Mouse (Mus musculus): ENCODE data around the gene Abcc2. TPM values are rescaled to one million over a fixed set of nuclear protein-coding genes. Genes with fewer than 3 reads are reported as not detected.

Gene Abcc2
- polyA plus RNA-seq, 1 experiment from 2014 or later, result not detected

- no peak overlapping the region for H3K27ac ChIP-seq (ENCODE audit: low read length)
- no peak overlapping the region for H3K4me3 ChIP-seq (replicated peaks; ENCODE audit: low read length)
- ATAC-seq, result no peak
- no peak overlapping the region for H3K4me2 ChIP-seq (ENCODE audit: low read length)
- no peak overlapping the region for H3K9ac ChIP-seq (replicated peaks; ENCODE audit: low read depth, low read length)
- H3K36me3 ChIP-seq (ENCODE audit: control insufficient read depth, insufficient read depth), result no peaks in the 10 kb centered on the region
- no peaks in the 10 kb centered on the region for H3K9me3 ChIP-seq (ENCODE audit: control insufficient read depth, low read length)
- WGBS, result 63% methylated on average over 6 of the region's 6 CpGs
- no peaks in the 10 kb centered on the region for H3K27me3 ChIP-seq (replicated peaks; ENCODE audit: control insufficient read depth, insufficient read depth, low read length)
- H3K4me1 ChIP-seq (replicated peaks; ENCODE audit: control insufficient read depth, insufficient read depth, low read length), result no peaks in the 10 kb centered on the region
Observed at GRCm38 (mm10) chr19:43772311-43772710, 9.7 kb upstream of the Abcc2 start.

DNA sequence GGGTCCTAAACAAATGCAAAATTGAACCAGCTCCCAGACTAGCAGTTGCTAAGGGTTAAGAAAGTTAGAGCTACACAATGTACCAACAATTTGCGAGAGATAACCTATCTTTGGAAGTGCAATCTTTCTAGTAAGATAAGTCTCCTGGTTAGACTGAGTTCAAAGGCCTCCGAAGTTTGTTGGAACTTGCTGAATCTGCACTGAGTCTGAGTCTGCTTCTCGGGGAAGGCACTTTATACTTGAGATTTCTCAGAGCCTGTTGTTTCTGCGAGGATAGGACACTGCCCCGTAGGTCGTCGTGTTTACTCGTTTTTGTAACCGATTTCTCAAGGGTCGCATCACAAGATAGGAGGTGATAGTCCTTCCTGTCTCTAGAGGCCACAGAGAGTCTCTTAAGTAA, 6.6 kb upstream of the Abcc2 start:
- Histone ChIP-seq H3K9ac (replicated peaks; ENCODE audit: low read depth, low read length) (no peak overlapping the region), H3K4me1 (replicated peaks; ENCODE audit: control insufficient read depth, insufficient read depth, low read length) (no peaks in the 10 kb centered on the region), H3K4me3 (replicated peaks; ENCODE audit: low read length) (no peak overlapping the region), H3K27ac (ENCODE audit: low read length) (no peak overlapping the region), H3K27me3 (replicated peaks; ENCODE audit: control insufficient read depth, insufficient read depth, low read length) (no peaks in the 10 kb centered on the region), H3K4me2 (ENCODE audit: low read length) (no peak overlapping the region), H3K36me3 (ENCODE audit: control insufficient read depth, insufficient read depth) (no peaks in the 10 kb centered on the region), H3K9me3 (ENCODE audit: control insufficient read depth, low read length) (no peaks in the 10 kb centered on the region)
- ATAC-seq, result no peak
- WGBS, result 87% methylated on average over 10 of the region's 10 CpGs

- Histone ChIP-seq H3K27me3 (replicated peaks; ENCODE audit: control insufficient read depth, insufficient read depth, low read length) (no peaks in the 10 kb centered on the region), H3K27ac (ENCODE audit: low read length) (no peak overlapping the region), H3K4me3 (replicated peaks; ENCODE audit: low read length) (no peak overlapping the region), H3K9ac (replicated peaks; ENCODE audit: low read depth, low read length) (no peak overlapping the region), H3K4me2 (ENCODE audit: low read length) (no peak overlapping the region), H3K36me3 (ENCODE audit: control insufficient read depth, insufficient read depth) (no peaks in the 10 kb centered on the region), H3K9me3 (ENCODE audit: control insufficient read depth, low read length) (no peaks in the 10 kb centered on the region), H3K4me1 (replicated peaks; ENCODE audit: control insufficient read depth, insufficient read depth, low read length) (no peaks in the 10 kb centered on the region)
- 84% methylated on average over 4 of the region's 4 CpGs for WGBS
- ATAC-seq, result no peak
Observed at GRCm38 (mm10) chr19:43776561-43776960, 5.4 kb upstream of the Abcc2 start.

GRCm38 (mm10) chr19:43777308-43777707, 4.7 kb upstream of the Abcc2 start:
- no peaks in the 10 kb centered on the region for H3K27me3 ChIP-seq (replicated peaks; ENCODE audit: control insufficient read depth, insufficient read depth, low read length)
- H3K4me3 ChIP-seq (replicated peaks; ENCODE audit: low read length), result no peak overlapping the region
- 75% methylated on average over 2 of the region's 2 CpGs for WGBS
- no peaks in the 10 kb centered on the region for H3K4me1 ChIP-seq (replicated peaks; ENCODE audit: control insufficient read depth, insufficient read depth, low read length)
- no peak overlapping the region for H3K27ac ChIP-seq (ENCODE audit: low read length)
- H3K4me2 ChIP-seq (ENCODE audit: low read length), result no peak overlapping the region
- H3K9me3 ChIP-seq (ENCODE audit: control insufficient read depth, low read length), result no peaks in the 10 kb centered on the region
- no peaks in the 10 kb centered on the region for H3K36me3 ChIP-seq (ENCODE audit: control insufficient read depth, insufficient read depth)
- no peak for ATAC-seq
- no peak overlapping the region for H3K9ac ChIP-seq (replicated peaks; ENCODE audit: low read depth, low read length)

- no peaks in the 10 kb centered on the region for H3K36me3 ChIP-seq (ENCODE audit: control insufficient read depth, insufficient read depth)
- H3K9me3 ChIP-seq (ENCODE audit: control insufficient read depth, low read length), result no peaks in the 10 kb centered on the region
- H3K27ac ChIP-seq (ENCODE audit: low read length), result no peak overlapping the region
- H3K4me2 ChIP-seq (ENCODE audit: low read length), result no peak overlapping the region
- no peak for ATAC-seq
- no peaks in the 10 kb centered on the region for H3K4me1 ChIP-seq (replicated peaks; ENCODE audit: control insufficient read depth, insufficient read depth, low read length)
- 91% methylated on average over 5 of the region's 5 CpGs for WGBS
- no peak overlapping the region for H3K4me3 ChIP-seq (replicated peaks; ENCODE audit: low read length)
- no peak overlapping the region for H3K9ac ChIP-seq (replicated peaks; ENCODE audit: low read depth, low read length)
- no peaks in the 10 kb centered on the region for H3K27me3 ChIP-seq (replicated peaks; ENCODE audit: control insufficient read depth, insufficient read depth, low read length)
Observed at GRCm38 (mm10) chr19:43780391-43780790, 1.6 kb upstream of the Abcc2 start.

GRCm38 (mm10) chr19:43784761-43785160, 2.8 kb downstream of the Abcc2 start:
- H3K27ac ChIP-seq (ENCODE audit: low read length), result no peak overlapping the region
- H3K9me3 ChIP-seq (ENCODE audit: control insufficient read depth, low read length), result no peaks in the 10 kb centered on the region
- no peaks in the 10 kb centered on the region for H3K4me1 ChIP-seq (replicated peaks; ENCODE audit: control insufficient read depth, insufficient read depth, low read length)
- H3K4me3 ChIP-seq (replicated peaks; ENCODE audit: low read length), result no peak overlapping the region
- H3K9ac ChIP-seq (replicated peaks; ENCODE audit: low read depth, low read length), result no peak overlapping the region
- H3K4me2 ChIP-seq (ENCODE audit: low read length), result no peak overlapping the region
- no peaks in the 10 kb centered on the region for H3K36me3 ChIP-seq (ENCODE audit: control insufficient read depth, insufficient read depth)
- no peaks in the 10 kb centered on the region for H3K27me3 ChIP-seq (replicated peaks; ENCODE audit: control insufficient read depth, insufficient read depth, low read length)
- ATAC-seq, result no peak
- 81% methylated on average over 8 of the region's 8 CpGs for WGBS

DNA sequence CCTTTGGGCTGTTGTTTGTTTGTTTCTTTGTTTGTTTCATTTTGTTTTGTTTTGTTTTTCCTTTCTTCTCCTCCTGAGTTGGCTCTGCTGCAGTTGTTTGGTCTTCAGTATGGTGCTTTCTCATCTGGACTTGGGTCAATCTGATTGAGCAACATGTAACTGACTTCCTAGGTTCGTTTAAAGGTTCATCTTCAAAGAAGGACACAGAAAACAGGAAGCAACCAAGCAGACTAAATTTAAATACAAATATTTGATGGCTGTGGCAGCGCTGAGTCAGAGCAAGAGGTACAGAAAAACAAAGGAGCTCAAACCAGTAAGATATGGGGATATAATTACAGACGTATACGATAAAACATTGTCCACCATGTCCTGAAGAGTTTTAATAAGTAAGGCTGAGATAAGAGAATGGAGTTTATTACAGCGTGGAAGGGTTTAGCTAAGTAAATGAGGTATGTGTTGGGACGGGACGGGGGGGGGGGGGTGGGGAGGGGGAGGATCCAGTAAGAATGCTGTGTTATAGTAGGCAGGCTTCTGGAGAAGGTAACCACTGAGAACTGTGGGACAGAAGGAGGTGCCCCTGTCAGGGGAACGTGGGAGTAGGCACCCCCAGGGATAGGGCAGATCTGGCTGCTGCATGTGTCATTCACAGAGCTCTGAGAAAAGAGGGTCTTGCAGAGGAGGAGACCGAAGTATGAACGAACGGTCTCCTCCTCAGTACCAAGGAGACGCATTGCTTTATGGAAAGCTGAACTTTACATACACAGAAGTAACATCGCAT, 4.4 kb downstream of the Abcc2 start:
- 87% methylated on average over 13 of the region's 13 CpGs for WGBS
- H3K27me3 ChIP-seq (replicated peaks; ENCODE audit: control insufficient read depth, insufficient read depth, low read length), result no peaks in the 10 kb centered on the region
- no peak overlapping the region for H3K9ac ChIP-seq (replicated peaks; ENCODE audit: low read depth, low read length)
- ATAC-seq, result no peak
- H3K9me3 ChIP-seq (ENCODE audit: control insufficient read depth, low read length), result no peaks in the 10 kb centered on the region
- H3K4me3 ChIP-seq (replicated peaks; ENCODE audit: low read length), result no peak overlapping the region
- no peak overlapping the region for H3K4me2 ChIP-seq (ENCODE audit: low read length)
- no peaks in the 10 kb centered on the region for H3K4me1 ChIP-seq (replicated peaks; ENCODE audit: control insufficient read depth, insufficient read depth, low read length)
- H3K36me3 ChIP-seq (ENCODE audit: control insufficient read depth, insufficient read depth), result no peaks in the 10 kb centered on the region
- H3K27ac ChIP-seq (ENCODE audit: low read length), result no peak overlapping the region

GRCm38 (mm10) chr19:43789817-43790216, 7.8 kb downstream of the Abcc2 start:
- ATAC-seq, result no peak
- H3K4me2 ChIP-seq (ENCODE audit: low read length), result no peak overlapping the region
- no peaks in the 10 kb centered on the region for H3K4me1 ChIP-seq (replicated peaks; ENCODE audit: control insufficient read depth, insufficient read depth, low read length)
- H3K4me3 ChIP-seq (replicated peaks; ENCODE audit: low read length), result no peak overlapping the region
- H3K27ac ChIP-seq (ENCODE audit: low read length), result no peak overlapping the region
- H3K9me3 ChIP-seq (ENCODE audit: control insufficient read depth, low read length), result no peaks in the 10 kb centered on the region
- WGBS, result 93% methylated on average over 7 of the region's 7 CpGs
- no peak overlapping the region for H3K9ac ChIP-seq (replicated peaks; ENCODE audit: low read depth, low read length)
- no peaks in the 10 kb centered on the region for H3K36me3 ChIP-seq (ENCODE audit: control insufficient read depth, insufficient read depth)
- no peaks in the 10 kb centered on the region for H3K27me3 ChIP-seq (replicated peaks; ENCODE audit: control insufficient read depth, insufficient read depth, low read length)

- no peaks in the 10 kb centered on the region for H3K27me3 ChIP-seq (replicated peaks; ENCODE audit: control insufficient read depth, insufficient read depth, low read length)
- no peaks in the 10 kb centered on the region for H3K4me1 ChIP-seq (replicated peaks; ENCODE audit: control insufficient read depth, insufficient read depth, low read length)
- H3K9ac ChIP-seq (replicated peaks; ENCODE audit: low read depth, low read length), result no peak overlapping the region
- 97% methylated on average over 4 of the region's 4 CpGs for WGBS
- H3K9me3 ChIP-seq (ENCODE audit: control insufficient read depth, low read length), result no peaks in the 10 kb centered on the region
- no peak overlapping the region for H3K4me2 ChIP-seq (ENCODE audit: low read length)
- ATAC-seq, result no peak
- no peak overlapping the region for H3K27ac ChIP-seq (ENCODE audit: low read length)
- no peaks in the 10 kb centered on the region for H3K36me3 ChIP-seq (ENCODE audit: control insufficient read depth, insufficient read depth)
- no peak overlapping the region for H3K4me3 ChIP-seq (replicated peaks; ENCODE audit: low read length)
Observed at GRCm38 (mm10) chr19:43792537-43792936, 10.5 kb downstream of the Abcc2 start.

GRCm38 (mm10) chr19:43793951-43794350, 12.0 kb downstream of the Abcc2 start:
- H3K27ac ChIP-seq (ENCODE audit: low read length), result no peak overlapping the region
- no peak for ATAC-seq
- no peak overlapping the region for H3K4me2 ChIP-seq (ENCODE audit: low read length)
- no peaks in the 10 kb centered on the region for H3K9me3 ChIP-seq (ENCODE audit: control insufficient read depth, low read length)
- no peak overlapping the region for H3K4me3 ChIP-seq (replicated peaks; ENCODE audit: low read length)
- H3K27me3 ChIP-seq (replicated peaks; ENCODE audit: control insufficient read depth, insufficient read depth, low read length), result no peaks in the 10 kb centered on the region
- H3K4me1 ChIP-seq (replicated peaks; ENCODE audit: control insufficient read depth, insufficient read depth, low read length), result no peaks in the 10 kb centered on the region
- no peak overlapping the region for H3K9ac ChIP-seq (replicated peaks; ENCODE audit: low read depth, low read length)
- 98% methylated on average over 1 of the region's 1 CpGs for WGBS
- no peaks in the 10 kb centered on the region for H3K36me3 ChIP-seq (ENCODE audit: control insufficient read depth, insufficient read depth)
